Mouse (Mus musculus) urinary bladder, postnatal 36 days (tissue): ENCODE data around the gene Gm38393.

ENCODE experiments used
- DNase-seq, 2 experiments: peaks; one replicate each; pipeline ENCODE4 v3.0.0; 2022; ENCODE audit warnings: low spot score in 2 of 2, mixed read lengths in 1 of 2

Gene Gm38393

GRCm38 (mm10) chr7:60004606-60005330, at the start of gene Gm38393, which contains the start of gene Snurf:
Gene Gm38393 (minus strand): TSS chr7:60005064.
Gene Snurf (minus strand): TSS chr7:60005049.
- DNase-seq: peak; percentile 11 to 34

GRCm38 (mm10) chr7:60047481-60048201, 42.8 kb upstream of the Gm38393 start:
- no peak for DNase-seq

GRCm38 (mm10) chr7:60013186-60013585, 8.3 kb upstream of the Gm38393 start:
- DNase-seq: no peak

- no peak for DNase-seq
Observed at GRCm38 (mm10) chr7:60007727-60008360, 3.0 kb upstream of the Gm38393 start.

GRCm38 (mm10) chr7:60006262-60006661, 1.4 kb upstream of the Gm38393 start:
- no peak for DNase-seq

- peak in 1 of 2 experiments; percentile 5 for DNase-seq
Observed at GRCm38 (mm10) chr7:60003921-60004605, 801 bp downstream of the Gm38393 start.

GRCm38 (mm10) chr7:60003006-60003865, 1.6 kb downstream of the Gm38393 start:
- DNase-seq: no peak

- DNase-seq: no peak
Observed at GRCm38 (mm10) chr7:59978646-59979045, 26.2 kb downstream of the Gm38393 start.
